Mouse (Mus musculus) fat pad, adult 2 months (tissue): Measurements from ENCODE around the gene Spred2.

Experiments used
- DNase-seq: peaks from one replicate; pipeline ENCODE4 v3.0.0-alpha.2; 2011; ENCODE audit warnings: low read depth, low spot score; ENCODE audit errors: extremely low read depth

Spred2 gene

DNA sequence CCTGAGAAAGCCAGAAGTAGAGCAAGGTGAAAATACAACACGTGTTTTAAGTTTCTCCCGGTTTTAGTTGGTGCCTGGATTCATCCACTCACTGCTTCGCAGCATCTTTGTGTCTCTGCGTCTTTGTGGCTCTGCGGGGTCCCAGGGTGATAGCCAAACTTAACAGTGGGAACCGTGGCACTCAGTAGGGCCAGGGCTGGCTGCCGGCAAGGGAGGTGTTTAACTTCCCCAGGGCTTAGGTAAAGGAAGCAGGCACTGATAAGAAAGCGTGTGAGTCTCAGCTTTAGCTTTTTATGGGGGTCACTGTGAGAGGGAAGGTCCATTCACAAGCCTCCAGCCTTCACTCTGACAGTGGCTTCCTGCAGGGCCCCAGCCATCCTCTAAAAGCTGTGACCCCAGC lies 28.8 kb downstream of the Spred2 start:
- DNase-seq, result no peak

DNA sequence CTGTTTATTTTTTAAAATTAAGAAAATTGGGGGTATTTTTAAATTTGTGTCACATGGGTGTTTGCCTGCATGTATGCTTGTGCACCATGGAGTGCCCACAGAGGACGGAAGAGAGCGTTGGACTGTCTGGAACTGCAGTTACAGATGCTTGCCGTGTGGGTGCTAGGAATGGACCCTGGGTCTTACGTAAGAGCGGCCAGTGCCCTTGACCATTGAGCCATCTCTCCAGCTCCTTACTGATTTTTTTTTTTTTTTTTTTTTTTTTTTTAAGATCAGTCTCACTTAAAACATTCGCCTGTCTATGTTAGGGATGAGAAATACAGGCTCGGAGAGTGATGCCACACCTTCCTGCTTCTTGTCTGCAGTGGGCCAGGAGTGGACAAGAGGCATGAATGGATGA lies 29.7 kb downstream of the Spred2 start:
- no peak for DNase-seq

DNA sequence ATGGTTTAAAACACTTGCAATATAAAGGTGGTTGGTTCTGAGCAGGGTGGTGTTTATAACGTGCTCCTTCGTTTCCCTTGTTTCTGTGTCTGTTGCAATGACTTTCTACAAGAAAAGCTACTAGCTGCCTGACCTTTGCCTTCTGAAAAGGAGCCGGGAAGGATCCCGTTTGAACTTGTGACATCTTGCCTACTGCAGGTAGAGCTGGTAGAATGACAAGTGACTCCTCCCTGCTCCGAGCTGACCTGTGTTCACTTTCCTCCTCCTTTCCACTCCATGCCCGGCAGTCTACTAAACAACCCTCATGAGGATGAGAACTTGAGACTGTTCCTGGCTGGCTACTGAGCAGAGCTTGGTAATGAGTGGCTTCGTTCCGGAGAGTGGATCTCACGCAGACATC lies 30.9 kb downstream of the Spred2 start:
- DNase-seq, result no peak

DNA sequence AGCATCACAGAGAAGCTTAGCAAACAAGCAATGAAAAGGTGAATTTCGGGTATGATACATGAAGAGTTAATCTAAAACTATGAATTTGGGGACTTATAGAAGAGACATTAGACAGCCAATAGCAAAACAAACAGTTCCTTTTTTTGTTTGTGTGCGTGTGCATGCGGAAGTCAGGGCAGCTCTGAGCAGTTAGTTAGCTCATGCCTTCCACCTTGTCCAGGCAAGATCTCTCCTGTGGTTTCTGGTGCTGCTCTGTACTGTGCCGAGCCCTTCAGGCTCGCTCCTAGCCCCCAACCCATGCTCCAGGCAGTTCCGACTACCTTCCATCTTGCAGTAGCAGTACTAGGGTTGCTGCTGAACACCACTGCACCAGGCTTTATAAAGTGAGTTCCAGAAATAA lies 31.5 kb downstream of the Spred2 start:
- no peak for DNase-seq

DNA sequence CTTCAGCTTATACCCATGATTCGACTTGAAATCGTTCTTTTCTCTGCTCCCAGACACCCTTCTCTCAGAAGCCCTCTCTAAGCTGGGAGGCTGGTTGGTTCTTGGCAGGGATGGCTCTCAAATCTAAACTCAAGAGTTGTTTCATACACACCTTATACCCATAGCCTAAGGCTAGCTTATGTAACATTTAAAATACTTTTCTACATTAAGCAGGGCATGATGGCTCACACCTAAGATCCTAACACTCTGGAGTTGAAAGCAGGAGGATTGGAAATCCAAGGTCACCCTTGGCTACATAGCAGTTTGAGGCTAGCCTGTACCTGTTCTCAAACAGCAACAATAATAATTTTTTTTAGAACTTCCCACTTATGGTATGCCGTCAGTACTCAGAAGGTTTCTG lies 34.8 kb downstream of the Spred2 start:
- DNase-seq, result peak; percentile 93

DNA sequence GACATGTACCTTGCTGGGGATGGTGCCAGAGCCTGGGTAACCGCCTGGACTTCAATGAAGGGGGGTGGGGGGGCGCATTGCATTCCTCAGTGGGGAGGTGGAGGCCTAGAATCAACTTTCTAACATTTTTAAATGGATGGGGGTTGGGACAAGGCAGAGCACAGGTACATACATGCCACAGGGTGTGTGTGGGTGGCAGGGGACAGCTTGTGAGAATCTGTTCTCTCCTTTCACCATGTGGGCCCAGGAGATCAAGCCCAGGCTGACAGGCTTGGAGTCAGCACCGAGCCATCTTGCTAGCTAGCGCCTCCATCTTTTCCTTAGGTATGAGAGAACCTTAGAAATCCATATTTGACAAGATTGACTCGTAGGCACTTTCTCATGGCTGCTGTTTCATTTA lies 35.7 kb downstream of the Spred2 start:
- DNase-seq, result peak; percentile 93

DNA sequence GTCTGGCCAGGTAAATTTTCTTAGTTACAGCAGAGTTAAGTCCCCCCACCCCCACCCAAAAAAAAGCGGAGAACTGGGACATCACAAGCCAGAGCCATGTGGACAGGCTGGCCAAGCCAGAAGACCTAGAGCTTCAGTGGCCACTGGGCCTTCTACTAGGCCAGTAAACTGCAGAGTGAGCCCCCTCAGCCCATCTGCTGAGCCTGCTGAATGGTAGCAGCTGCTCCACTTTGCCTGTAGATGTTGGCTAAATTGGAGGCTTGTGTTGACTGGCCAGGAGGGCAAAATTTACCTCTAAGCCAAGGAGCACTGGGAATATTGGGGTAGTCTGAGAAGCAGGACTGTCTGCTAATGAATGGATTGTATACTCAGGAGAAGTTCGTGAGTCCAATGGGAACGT lies 36.4 kb downstream of the Spred2 start:
- DNase-seq, result no peak

DNA sequence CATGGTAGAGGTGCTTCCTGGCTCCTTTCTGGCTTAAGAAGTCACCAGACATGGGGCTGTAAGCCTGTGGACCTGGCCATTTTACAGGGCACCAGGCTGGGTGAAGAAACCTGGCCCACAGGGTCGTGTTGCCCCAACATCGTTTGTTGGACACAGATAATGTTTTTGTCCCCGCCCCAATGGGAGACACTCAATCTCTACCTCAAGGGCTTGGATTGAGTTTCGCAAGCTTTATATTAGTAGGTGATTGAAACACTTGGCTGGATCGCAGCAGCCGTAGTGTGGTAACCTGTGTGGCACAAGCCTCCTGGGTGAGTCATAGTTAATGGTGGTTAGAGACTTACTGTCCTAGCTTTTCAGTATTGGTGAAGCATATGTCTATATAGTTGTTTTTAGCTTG lies 36.9 kb downstream of the Spred2 start:
- DNase-seq, result peak; percentile 97

DNA sequence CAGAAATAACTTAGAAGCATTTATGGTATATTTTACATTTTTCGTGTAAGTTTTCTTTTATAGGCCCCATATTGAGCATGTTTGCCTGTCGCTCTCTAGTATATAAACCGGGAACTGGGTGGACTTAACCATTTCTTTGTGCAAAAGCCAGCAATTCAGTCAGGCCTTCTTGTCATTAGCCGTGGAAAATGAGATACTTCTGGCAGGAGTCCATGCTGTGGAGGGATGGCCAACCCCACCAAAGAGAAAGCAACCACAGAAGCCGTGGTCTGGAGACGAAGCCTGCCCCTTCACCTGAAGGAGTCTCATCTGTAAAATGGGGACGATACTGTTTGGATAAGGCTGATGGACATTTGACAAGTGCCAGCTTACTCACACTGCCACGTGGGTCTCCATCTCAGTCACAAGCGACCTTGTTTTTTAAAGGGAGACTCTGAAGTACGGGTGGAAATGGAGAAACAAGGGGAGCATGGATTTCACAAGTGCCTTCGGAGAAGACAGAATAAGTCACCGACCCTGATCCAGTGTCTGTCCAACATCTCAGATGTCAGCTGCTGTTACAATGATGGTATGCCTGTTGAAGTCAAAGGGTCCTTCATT lies 37.7 kb downstream of the Spred2 start:
- no peak for DNase-seq

DNA sequence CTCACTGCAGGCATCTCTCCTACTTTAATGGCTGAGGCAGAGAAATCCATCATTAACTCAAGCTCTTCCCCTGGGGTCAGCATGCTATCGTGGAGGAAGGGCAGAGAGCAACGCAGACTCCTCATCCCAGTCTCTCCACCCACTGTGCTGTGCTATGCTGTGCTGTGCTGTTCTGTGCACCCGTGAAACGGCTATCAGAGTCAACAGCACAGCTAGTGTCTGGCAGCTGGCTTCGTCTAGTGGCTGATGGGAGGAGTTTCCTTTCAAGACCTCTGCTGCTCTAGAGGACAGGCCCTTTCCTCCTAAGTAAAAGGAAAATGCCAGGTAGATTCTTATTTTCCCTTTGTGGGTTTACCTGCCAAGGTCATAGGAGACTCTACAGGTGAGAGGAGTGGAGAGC lies 38.6 kb downstream of the Spred2 start:
- no peak for DNase-seq

DNA sequence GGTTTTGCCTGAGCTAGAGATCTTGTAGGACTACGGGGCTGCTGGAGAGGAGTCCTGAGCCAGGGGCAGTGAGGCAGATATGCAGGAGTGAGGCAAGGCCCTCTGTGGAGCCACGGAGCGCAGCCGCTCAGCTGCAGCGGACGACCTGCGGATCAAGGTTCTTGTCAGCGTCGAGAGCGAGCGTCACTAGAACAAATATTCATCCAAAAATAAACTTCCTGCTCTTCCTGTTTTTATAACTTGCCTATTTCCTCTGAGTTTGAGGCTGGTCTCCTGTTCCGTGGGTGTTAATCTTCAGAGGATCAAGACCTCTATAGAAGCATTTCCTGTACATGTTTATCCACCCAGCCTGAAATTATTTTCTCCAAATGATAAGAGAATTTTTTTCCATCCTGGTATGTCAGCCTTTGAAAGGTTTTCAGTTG lies 39.6 kb downstream of the Spred2 start:
- no peak for DNase-seq

DNA sequence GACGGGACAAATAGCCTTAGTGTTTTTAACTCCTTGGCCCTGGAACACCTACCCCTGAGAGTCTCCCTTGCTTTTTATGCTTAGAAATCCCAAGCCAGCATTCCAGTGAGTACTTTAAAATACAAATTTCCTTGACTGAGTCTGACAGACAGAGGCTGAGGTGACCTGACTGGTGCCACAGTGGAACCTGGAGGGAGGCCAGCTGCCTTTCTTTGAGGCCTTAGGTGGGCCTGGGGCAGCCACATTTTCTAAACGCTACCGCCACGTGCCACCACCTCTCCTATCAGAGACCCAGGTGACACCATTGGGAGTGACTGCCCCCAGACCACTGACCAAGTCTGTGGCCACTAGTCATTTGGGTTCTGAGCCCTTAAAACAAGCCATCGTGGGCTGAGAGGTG lies 40.2 kb downstream of the Spred2 start:
- no peak for DNase-seq

DNA sequence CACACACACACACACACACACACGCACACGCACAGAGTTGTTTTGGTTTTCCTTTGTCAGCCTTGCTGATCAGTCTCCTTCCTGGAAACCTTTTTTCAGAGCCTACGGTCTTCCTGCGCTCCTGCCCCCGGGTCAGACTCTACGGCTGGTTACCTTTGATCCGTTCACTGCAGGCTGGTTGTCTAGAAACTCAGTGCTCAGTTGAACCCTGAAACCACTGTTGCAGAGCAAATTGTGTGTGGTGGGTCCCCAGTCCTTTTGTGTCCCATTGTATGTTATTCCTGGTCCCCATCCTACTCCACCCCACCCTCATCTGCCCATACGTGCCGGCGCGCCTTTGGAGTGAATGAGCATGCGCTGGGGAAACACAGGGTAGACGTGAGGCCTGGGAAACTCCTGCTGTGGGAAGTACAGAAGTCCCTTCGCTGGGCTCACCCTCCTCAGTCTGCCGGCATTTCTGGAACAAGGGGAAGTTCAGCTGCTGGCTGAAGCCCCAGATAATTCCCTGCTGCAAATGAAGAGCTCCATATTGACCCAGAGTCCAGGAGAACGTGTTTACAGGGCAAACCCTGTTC lies 40.9 kb downstream of the Spred2 start:
- no peak for DNase-seq

DNA sequence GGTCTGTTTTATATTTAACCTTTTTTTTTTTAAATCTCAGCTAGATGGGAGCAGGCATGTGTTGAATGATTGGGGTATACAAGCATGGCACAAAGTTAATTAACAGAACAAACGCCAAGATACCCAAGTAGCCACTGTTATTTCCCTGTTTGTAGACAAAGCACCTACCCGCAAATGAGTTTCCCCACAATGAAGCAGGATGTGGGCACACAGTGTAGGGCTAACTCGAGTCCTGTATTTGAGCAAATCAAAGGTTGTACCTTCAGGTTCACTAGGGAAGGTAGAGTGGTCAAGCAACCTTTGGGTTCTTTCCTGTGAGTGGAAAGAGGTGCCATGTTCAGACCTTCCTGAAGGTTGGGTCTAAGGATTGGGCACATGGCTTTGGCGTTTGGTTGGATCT lies 41.5 kb downstream of the Spred2 start:
- DNase-seq, result no peak

DNA sequence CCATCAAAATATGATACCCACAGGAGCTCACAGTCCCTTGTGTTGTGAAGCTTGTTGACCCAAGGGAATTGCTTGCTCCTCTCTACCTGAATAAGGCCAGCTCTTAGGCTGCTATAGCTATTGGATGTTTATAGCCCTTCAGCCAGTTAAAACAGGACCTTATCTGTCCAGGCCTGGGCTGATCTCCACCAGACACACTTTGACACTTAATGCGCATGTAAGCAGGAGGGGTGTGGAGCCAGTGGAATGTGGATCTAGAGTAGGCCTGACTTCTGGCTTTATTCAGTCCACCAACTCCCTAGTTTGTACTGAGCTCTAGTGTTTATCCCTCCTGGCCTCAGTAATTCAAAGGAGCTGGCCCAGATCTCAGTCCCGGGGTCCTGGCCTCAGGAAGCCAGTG lies 42.1 kb downstream of the Spred2 start:
- no peak for DNase-seq

DNA sequence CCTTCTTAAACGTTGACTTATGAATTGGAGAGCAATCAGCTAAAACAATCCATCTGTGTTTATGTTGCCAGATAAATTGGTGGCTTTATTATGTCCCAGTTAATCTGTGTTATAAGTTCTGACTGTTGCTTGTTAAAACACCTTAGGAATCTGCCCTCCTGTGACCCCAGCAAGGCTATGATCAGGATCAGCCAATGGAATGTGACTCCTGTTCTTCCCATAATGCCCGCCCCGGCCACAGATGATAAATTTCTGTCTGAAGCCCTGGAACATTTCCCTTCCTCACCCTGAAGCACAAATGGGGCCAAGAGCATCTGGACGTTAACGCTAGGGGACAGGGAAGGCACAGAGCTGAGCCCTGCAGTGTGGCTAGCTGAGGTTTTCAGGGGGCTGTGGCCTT lies 45.4 kb downstream of the Spred2 start:
- no peak for DNase-seq

DNA sequence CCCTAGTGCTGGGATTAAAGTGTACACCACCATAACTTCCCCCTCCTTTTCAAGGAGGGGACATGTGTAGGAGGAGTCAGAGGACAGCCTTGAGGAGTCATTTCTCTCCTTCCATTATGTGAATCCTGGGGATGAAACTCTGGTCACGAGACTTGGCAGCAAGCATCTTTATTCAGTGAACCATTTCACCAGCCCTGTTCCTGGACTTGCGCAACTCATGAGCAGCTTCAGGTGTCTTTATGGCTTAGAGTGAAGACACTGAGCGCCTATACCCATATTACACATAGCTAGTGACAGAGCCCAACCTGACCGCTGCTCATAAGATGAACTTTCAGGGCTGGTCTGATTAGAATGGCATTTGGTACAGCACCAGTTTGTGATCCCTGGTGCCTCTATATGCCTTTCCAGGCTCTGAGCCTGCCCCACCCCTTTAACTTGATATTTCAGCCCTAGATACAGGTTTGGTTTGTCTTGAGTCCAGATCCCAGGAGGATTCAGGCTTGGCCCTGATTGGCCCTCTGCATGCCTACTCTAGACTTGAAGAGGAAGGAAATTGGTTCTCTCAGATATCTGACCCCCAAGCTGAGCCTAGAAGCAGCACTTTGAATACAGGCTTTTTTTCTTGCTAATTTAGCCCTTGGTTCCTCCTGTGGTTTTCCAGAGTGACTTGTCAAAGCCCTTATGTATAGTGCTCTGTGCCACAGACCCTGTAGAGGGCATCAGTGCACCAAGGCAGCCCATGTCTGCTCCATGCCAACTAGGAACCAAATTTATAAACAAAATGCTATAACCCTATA lies 48.0 kb downstream of the Spred2 start:
- peak; percentile 98 for DNase-seq

DNA sequence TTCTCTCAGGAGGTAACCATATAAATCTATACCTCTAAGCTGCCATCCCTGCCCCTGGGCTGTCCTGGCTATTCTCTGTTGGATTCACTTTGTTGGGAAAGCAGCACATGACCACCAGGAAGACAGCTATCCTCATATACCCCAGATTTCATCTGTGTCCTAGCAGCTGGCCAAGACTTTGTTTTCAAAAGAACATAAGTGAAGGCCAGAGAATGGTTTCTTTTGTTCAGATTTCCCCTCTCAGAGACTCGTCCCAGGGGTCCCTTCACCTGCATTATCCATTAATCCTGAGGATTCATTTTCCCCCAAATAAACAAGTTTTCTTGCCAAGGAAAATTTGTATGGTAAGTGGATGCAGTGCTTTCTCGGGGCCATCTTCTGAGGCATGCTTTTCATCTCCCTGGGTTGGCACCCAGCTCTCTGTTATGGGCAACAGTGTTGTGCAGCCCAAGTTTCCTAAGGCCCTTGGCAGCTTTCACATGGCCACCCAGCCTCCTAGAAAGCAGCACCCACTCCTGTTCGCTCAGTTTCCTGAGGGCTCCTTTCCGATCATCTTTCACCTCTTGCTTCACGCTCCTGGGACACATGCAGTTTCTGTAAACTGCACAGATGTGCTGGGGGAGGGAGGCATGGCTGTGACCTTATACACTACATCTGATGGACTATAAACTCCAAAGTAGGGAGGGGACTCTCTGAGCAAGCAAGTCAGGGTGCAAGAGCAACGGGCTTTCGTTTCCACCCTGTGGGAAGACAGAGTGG lies 49.0 kb downstream of the Spred2 start:
- DNase-seq, result no peak

DNA sequence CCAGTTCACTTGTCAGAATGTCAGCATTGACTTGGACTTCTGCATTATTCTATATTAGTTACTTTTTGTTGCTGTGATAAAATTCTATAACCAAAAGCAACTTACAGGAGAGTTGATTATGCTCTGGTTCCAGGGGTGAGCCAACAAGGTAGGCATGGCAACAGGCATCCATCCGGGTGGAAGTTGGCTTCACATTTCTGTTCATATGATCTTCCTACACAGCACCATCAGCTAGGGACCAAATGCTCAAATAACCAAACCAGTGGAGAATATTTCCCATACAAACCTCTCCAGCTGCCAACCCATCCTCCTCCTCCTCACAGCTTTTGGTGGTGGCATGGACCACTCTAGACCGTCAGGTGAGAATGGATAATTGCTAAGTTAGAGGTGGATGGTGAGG lies 51.9 kb downstream of the Spred2 start:
- no peak for DNase-seq

DNA sequence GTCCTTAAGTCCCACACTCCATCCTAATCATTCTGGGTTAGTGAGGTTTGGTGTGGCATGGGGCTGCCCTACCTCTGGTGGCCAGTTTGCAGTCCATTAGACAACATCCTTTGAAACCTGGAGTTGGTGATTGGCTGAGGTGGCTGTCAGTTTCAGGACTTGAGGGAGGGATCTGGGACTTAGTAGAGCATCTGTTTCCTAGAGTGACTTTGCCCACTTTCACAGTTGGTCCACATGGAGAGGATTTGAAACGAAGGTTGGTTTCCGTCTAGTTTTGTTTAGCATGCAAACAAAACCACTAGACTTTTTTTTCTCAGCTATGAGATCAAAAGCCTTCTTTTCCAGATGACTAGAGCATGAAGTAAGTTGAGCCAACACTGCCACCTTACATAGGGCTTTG lies 53.5 kb downstream of the Spred2 start:
- DNase-seq, result no peak

DNA sequence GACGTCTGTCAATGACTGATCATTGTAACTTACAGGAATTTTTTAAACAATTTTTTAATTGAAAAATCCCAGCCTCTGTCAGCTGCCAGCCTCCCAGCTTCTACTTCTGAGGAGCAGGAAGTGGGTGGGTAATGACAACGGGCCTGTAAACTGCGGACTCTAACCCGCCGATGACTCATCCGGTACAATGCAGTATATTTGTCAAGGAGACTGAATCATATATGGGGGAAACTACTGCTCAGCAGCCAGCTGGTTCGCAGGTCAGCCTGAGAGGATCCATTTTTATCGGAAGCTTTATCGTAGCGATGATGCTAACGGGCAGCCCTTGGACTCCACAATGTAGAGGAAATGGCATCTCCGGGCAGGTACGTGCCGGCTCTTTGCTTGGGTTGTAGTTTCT lies 55.2 kb downstream of the Spred2 start:
- DNase-seq, result no peak

DNA sequence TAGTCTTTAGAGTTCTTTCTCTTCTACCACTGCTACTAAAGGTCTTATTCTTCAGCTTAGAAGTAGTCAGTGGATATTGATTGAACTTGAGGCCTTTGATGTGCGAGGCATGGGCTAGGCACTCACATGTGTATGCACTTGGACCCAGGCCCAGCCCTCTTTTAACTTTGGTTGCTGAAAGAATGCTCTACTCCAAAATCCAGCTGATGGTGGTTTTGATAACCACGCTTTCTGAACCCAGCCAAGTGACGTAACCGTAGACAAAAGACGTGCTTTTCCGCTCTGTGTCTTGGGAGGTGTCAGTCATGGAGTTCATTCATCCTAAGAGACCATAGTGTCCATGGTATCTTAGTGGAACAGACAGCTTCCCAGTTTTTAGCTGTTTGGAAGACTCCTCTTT lies 57.9 kb downstream of the Spred2 start:
- no peak for DNase-seq
